ENCODE assay signal across 8 mouse cellular contexts in genomic region chr6:82702593-82703017, GRCm38 (mm10). TPM values are rescaled to one million over a fixed set of nuclear protein-coding genes. Genes with fewer than 3 reads are reported as not detected.
DNase-seq lines count a peak whose midpoint lies in the region; ATAC-seq lines count a peak whose summit lies in the region.

No protein-coding gene starts in this region.

- H3K27ac ChIP-seq in hindbrain, embryonic 14.5 days, result no peak overlapping the region

- no peaks in the 10 kb centered on the region for H3K9me3 ChIP-seq in hindbrain, embryonic 14.5 days (ENCODE audit: control insufficient read depth, low read length)

- DNase-seq in MEL-GATA-1-ER (ENCODE audit: extremely low read depth, low read depth), result peak; percentile 73
- peak; percentile 81 for DNase-seq in cerebellum, adult 8-10 months
- DNase-seq in frontal cortex, adult 2 months (ENCODE audit: extremely low spot score in 1 of 2, low spot score in 1 of 2), result peak; percentile 44 to 93
- DNase-seq in hindbrain, embryonic 14.5 days (ENCODE audit: low spot score), result peak; percentile 90
- DNase-seq in layer of hippocampus, postnatal 25 days (ENCODE audit: extremely low spot score in 1 of 2, low spot score in 1 of 2), result peak; percentile 91 to 98
- peak; percentile 86 for DNase-seq in lung, postnatal 25 days (ENCODE audit: low spot score)
- peak; percentile 91 for DNase-seq in retina, embryonic 14.5 days (ENCODE audit: low spot score)
- DNase-seq in thymus, postnatal 4 days, result peak; percentile 97

- H3K4me3 ChIP-seq in hindbrain, embryonic 14.5 days (replicated peaks; ENCODE audit: low read length), result no peak overlapping the region

- H3K9ac ChIP-seq in hindbrain, embryonic 14.5 days, result no peak overlapping the region

- no peaks in the 10 kb centered on the region for H3K36me3 ChIP-seq in hindbrain, embryonic 14.5 days (replicated peaks; ENCODE audit: control insufficient read depth, insufficient read depth)

- H3K4me1 ChIP-seq in hindbrain, embryonic 14.5 days (replicated peaks; ENCODE audit: control insufficient read depth, insufficient read depth, low read length), result peaks cover 11% of the 10 kb centered on the region

- 33% methylated on average over 16 of the region's 16 CpGs for WGBS in hindbrain, embryonic 14.5 days

- H3K27me3 ChIP-seq in hindbrain, embryonic 14.5 days (ENCODE audit: control insufficient read depth, insufficient read depth, low read length), result no peaks in the 10 kb centered on the region

- peak; percentile 85 for ATAC-seq in hindbrain, embryonic 14.5 days (ENCODE audit: low FRiP score)

- H3K4me2 ChIP-seq in hindbrain, embryonic 14.5 days (replicated peaks), result no peak overlapping the region

RNA-seq across cellular contexts. Expression of gene Pole4, which starts 2.6 kb away (rescaled TPM):
- polyA plus RNA-seq in frontal cortex, adult 2 months (2012; rRNA removed), result 41.6 and 44.6 TPM in 2 replicates
- polyA plus RNA-seq in hindbrain, embryonic 14.5 days (2014; fragmentation: Nextera tagmentation; extraction: Ambion mirVana), result 145 and 157 TPM in 2 replicates
- total RNA-seq in layer of hippocampus, postnatal 25 days (2021), result 10 to 100 TPM; 40.2 to 40.3 TPM
